ENCODE assay signal across 8 mouse cellular contexts in genomic region chr2:131209969-131210792, GRCm38 (mm10). TPM values are rescaled to one million over a fixed set of nuclear protein-coding genes. Genes with fewer than 3 reads are reported as not detected.
DNase-seq lines count a peak whose midpoint lies in the region; ATAC-seq lines count a peak whose summit lies in the region.

No protein-coding gene starts in this region.

- peak overlapping the region; percentile 52 for H3K4me3 ChIP-seq in hindbrain, embryonic 14.5 days (replicated peaks; ENCODE audit: low read length)

- ATAC-seq in hindbrain, embryonic 14.5 days (ENCODE audit: low FRiP score): peak; percentile 97

- WGBS in hindbrain, embryonic 14.5 days: 1% methylated on average over 50 of the region's 50 CpGs

- peaks cover 16% of the 10 kb centered on the region for H3K4me1 ChIP-seq in hindbrain, embryonic 14.5 days (replicated peaks; ENCODE audit: control insufficient read depth, insufficient read depth, low read length)

- H3K36me3 ChIP-seq in hindbrain, embryonic 14.5 days (replicated peaks; ENCODE audit: control insufficient read depth, insufficient read depth): peaks cover 10% of the 10 kb centered on the region

- no peaks in the 10 kb centered on the region for H3K9me3 ChIP-seq in hindbrain, embryonic 14.5 days (ENCODE audit: control insufficient read depth, low read length)

- no peaks in the 10 kb centered on the region for H3K27me3 ChIP-seq in hindbrain, embryonic 14.5 days (ENCODE audit: control insufficient read depth, insufficient read depth, low read length)

- H3K4me2 ChIP-seq in hindbrain, embryonic 14.5 days (replicated peaks): peak overlapping the region; percentile 80

- peak overlapping the region; percentile 88 for H3K27ac ChIP-seq in hindbrain, embryonic 14.5 days

- DNase-seq in T-cell, adult 2 months (ENCODE audit: low spot score): peak; percentile 87
- DNase-seq in cerebellum, postnatal 25 days: peak; percentile 96 to 98
- peak; percentile 93 to 95 for DNase-seq in frontal cortex, postnatal 25 days (ENCODE audit: low spot score in 2 of 2)
- peak; percentile 96 for DNase-seq in hindbrain, embryonic 14.5 days (ENCODE audit: low spot score)
- DNase-seq in layer of hippocampus, postnatal 36 days: peak; percentile 95 to 96
- DNase-seq in lung, postnatal 25 days (ENCODE audit: low spot score): peak; percentile 97
- peak; percentile 86 for DNase-seq in retina, adult 2 months (ENCODE audit: low read depth, low spot score)
- DNase-seq in thymus, postnatal 25 days: peak; percentile 93

- H3K9ac ChIP-seq in hindbrain, embryonic 14.5 days: peak overlapping the region; percentile 72

RNA-seq across cellular contexts. Expression of gene Ap5s1, which starts 3.3 kb away (rescaled TPM):
- 32.1 and 39.7 TPM in 2 replicates for polyA plus RNA-seq in hindbrain, embryonic 14.5 days (2014; fragmentation: Nextera tagmentation; extraction: Ambion mirVana)
- total RNA-seq in layer of hippocampus, postnatal 36 days (2021): 10 to 100 TPM; 22.2 to 25.7 TPM

RNA-seq across cellular contexts. Expression of gene Spef1, which starts 23.1 kb away (rescaled TPM):
- 11.5 and 11.8 TPM in 2 replicates for polyA plus RNA-seq in hindbrain, embryonic 14.5 days (2014; fragmentation: Nextera tagmentation; extraction: Ambion mirVana)
- total RNA-seq in layer of hippocampus, postnatal 36 days (2021): 10 to 100 TPM; 10.9 to 14.4 TPM

RNA-seq across cellular contexts. Expression of gene Cdc25b, which starts 23.4 kb away (rescaled TPM):
- polyA plus RNA-seq in hindbrain, embryonic 14.5 days (2014; fragmentation: Nextera tagmentation; extraction: Ambion mirVana): 26.9 and 27.6 TPM in 2 replicates
- total RNA-seq in layer of hippocampus, postnatal 36 days (2021): 10 to 100 TPM; 16.0 to 20.1 TPM

RNA-seq across cellular contexts. Expression of gene Mavs, which starts 23.7 kb away (rescaled TPM):
- polyA plus RNA-seq in hindbrain, embryonic 14.5 days (2014; fragmentation: Nextera tagmentation; extraction: Ambion mirVana): 5.8 and 7.7 TPM in 2 replicates
- total RNA-seq in layer of hippocampus, postnatal 36 days (2021): 1 to 10 TPM; 6.5 to 6.8 TPM

RNA-seq across cellular contexts. Expression of gene Cenpb, which starts 30.3 kb away (rescaled TPM):
- polyA plus RNA-seq in hindbrain, embryonic 14.5 days (2014; fragmentation: Nextera tagmentation; extraction: Ambion mirVana): 9.3 and 10.3 TPM in 2 replicates
- 10 to 100 TPM; 73.9 to 76.5 TPM for total RNA-seq in layer of hippocampus, postnatal 36 days (2021)

Comparison
In these comparisons a context has a peak if more than half of its experiments do, and no peak if none do; other contexts are left out.
1. Peak in every context shown above with its lines: DNase-seq, ATAC-seq, H3K4me3 ChIP-seq and H3K27ac ChIP-seq.